Comparison of ENCODE assay signal across 8 mouse cellular contexts in the genomic region with DNA sequence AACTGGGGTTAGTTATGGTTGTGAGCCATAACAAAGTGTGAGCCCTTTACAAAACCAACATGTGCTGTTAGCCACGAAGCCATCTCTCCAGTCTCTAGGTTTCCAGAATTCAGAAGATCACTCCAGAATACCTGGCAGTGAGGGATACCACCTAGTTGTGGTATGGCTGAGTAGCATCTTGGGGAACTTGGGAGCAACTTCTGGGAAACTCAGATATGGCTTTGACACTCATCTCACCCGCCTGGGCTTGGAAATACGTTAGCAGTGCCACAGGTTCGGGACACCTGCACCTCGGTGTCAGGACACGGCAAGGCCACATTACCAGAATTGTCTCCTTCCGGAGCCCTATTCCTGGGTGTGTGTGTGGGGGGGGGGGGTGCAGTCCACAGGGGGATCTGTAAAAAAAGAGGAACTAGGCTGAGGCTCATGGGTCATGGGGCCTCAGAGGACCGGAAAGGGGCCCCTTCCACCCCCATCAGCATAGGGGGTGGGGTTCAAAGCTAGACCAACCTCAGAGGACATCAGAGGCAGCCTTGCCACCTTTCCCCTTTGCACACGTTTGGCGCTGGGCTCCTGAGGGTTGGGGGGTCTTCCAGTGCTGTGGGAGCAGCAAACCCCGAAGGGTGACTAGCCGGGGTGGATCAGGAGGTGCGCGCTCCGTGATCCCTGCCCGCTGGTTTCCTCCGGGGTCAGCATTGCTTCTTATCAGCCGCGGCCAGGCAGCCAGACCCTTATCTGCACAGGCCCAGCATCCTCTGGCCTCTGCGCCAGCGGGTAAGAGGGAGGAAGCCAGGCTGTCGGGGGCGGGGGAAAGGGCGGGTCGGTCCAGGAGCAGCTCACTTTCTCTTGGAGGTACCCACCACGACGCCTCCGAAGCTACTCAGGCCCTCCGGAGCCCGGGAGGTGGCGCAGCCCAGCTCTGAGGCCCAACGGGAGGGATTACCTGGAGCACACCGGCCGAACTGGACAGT. TPM values are rescaled to one million over a fixed set of nuclear protein-coding genes. Genes with fewer than 3 reads are reported as not detected.
DNase-seq lines count a peak whose midpoint lies in the region; ATAC-seq and TF ChIP-seq lines count a peak whose summit lies in the region.

A gene (plus strand): TSS at position 517 of the 971 bp plus-strand sequence.

- H3K9ac ChIP-seq in MEL (ENCODE audit: control insufficient read depth, low read depth, low read length, poor library complexity, severe bottlenecking), result peak within 1 kb of the TSS; percentile 98
- peak within 1 kb of the TSS; percentile 40 for H3K9ac ChIP-seq in intestine, embryonic 16.5 days (ENCODE audit: low read depth, low read length)
- peak within 1 kb of the TSS; percentile 38 for H3K9ac ChIP-seq in neural tube, embryonic 13.5 days

- WGBS in intestine, embryonic 16.5 days, result 12% methylated on average over 34 of the region's 34 CpGs
- 12% methylated on average over 34 of the region's 34 CpGs for WGBS in neural tube, embryonic 13.5 days

- no peaks in the 10 kb centered on the region for H3K27me3 ChIP-seq in MEL (ENCODE audit: control insufficient read depth in 1 of 2, insufficient read depth in 2 of 2, low read length in 2 of 2)
- H3K27me3 ChIP-seq in intestine, embryonic 16.5 days (replicated peaks; ENCODE audit: control insufficient read depth, insufficient read depth, low read length), result peaks cover 37% of the 10 kb centered on the region
- H3K27me3 ChIP-seq in neural tube, embryonic 13.5 days, result peaks cover 60% of the 10 kb centered on the region

- H3K36me3 ChIP-seq in MEL (ENCODE audit: control insufficient read depth in 1 of 2, insufficient read depth in 2 of 2, low read length in 2 of 2), result peaks cover 0 to 15% of the 10 kb centered on the region in 2 experiments; a peak in 2 of 4 replicates
- peaks cover 13% of the 10 kb centered on the region; the same call in 1 of the 2 replicates for H3K36me3 ChIP-seq in intestine, embryonic 16.5 days (ENCODE audit: control insufficient read depth, insufficient read depth, low read length)
- peaks cover 38% of the 10 kb centered on the region for H3K36me3 ChIP-seq in neural tube, embryonic 13.5 days

- peak within 1 kb of the TSS; percentile 98 for H3K27ac ChIP-seq in MEL (ENCODE audit: control insufficient read depth, low read depth, low read length)
- H3K27ac ChIP-seq in cortical plate, adult 2 months (ENCODE audit: insufficient read depth, low read length), result peak within 1 kb of the TSS; percentile 64
- peak within 1 kb of the TSS; percentile 37 for H3K27ac ChIP-seq in intestine, embryonic 16.5 days (ENCODE audit: low read length)
- peak within 1 kb of the TSS; percentile 53 for H3K27ac ChIP-seq in neural tube, embryonic 13.5 days (replicated peaks)

- TF ChIP-seq CTCF in MEL (IDR thresholded peaks at IDR 0.05 in 2 of 3, conservative IDR thresholded peaks at IDR 0.05 in 1 of 3; ENCODE audit: control insufficient read depth in 1 of 3, insufficient read depth in 1 of 3, low read depth in 2 of 3, low read length in 3 of 3, poor library complexity in 1 of 3, severe bottlenecking in 1 of 3), result peak in 2 of 3 experiments; percentile 43 to 50; a peak in 4 of 6 replicates
- TF ChIP-seq CTCF in cortical plate, adult 2 months (IDR thresholded peaks at IDR 0.05; ENCODE audit: extremely low read depth, insufficient read depth, low read length), result no peak

- peaks cover 32% of the 10 kb centered on the region for H3K79me2 ChIP-seq in MEL (ENCODE audit: control insufficient read depth, insufficient read depth, low read length, poor library complexity)

- H3K4me2 ChIP-seq in intestine, embryonic 16.5 days (ENCODE audit: low read depth, low read length), result peak within 1 kb of the TSS; percentile 30
- H3K4me2 ChIP-seq in neural tube, embryonic 13.5 days, result peak within 1 kb of the TSS; percentile 53

- peak within 1 kb of the TSS; percentile 83 to 98 for H3K4me3 ChIP-seq in MEL (ENCODE audit: control insufficient read depth in 1 of 2, insufficient read depth in 1 of 2, low read depth in 2 of 2, low read length in 2 of 2)
- H3K4me3 ChIP-seq in cortical plate, adult 2 months (ENCODE audit: insufficient read depth, low read length), result peak within 1 kb of the TSS; percentile 21
- H3K4me3 ChIP-seq in intestine, embryonic 16.5 days (ENCODE audit: low read length), result peak within 1 kb of the TSS; percentile 33
- peak within 1 kb of the TSS; percentile 14 for H3K4me3 ChIP-seq in neural tube, embryonic 13.5 days

- TF ChIP-seq EP300 in MEL (IDR thresholded peaks at IDR 0.05; ENCODE audit: low read depth in 1 of 2, low read length in 2 of 2), result peak; percentile 94 to 96

- H3K9me3 ChIP-seq in MEL (replicated peaks; ENCODE audit: insufficient read depth, low read length), result no peaks in the 10 kb centered on the region
- H3K9me3 ChIP-seq in intestine, embryonic 16.5 days (ENCODE audit: control insufficient read depth, low read length), result no peaks in the 10 kb centered on the region
- no peaks in the 10 kb centered on the region for H3K9me3 ChIP-seq in neural tube, embryonic 13.5 days

- peak; percentile 99 for DNase-seq in MEL (ENCODE audit: low read depth, low spot score)
- DNase-seq in heart, adult 18-20 months, result peak; percentile 78 to 92
- DNase-seq in lung, adult 18-20 months, result peak; percentile 88 to 90
- no peak for DNase-seq in ovary, adult 18-20 months (ENCODE audit: low spot score)
- no peak for DNase-seq in urinary bladder, postnatal 25 days (ENCODE audit: low spot score)

- no peak for TF ChIP-seq RAD21 in MEL (IDR thresholded peaks at IDR 0.05; ENCODE audit: low read depth, low read length)

- peak; percentile 86 to 96 for TF ChIP-seq POLR2A in MEL (IDR thresholded peaks at IDR 0.05; ENCODE audit: control insufficient read depth in 1 of 2, insufficient read depth in 1 of 2, low read depth in 1 of 2, low read length in 2 of 2, poor library complexity in 1 of 2)
- TF ChIP-seq POLR2A in cortical plate, adult 2 months (IDR thresholded peaks at IDR 0.05; ENCODE audit: extremely low read depth, insufficient read depth, low read length), result no peak

- peaks cover 6 to 24% of the 10 kb centered on the region in 2 experiments for H3K4me1 ChIP-seq in MEL (ENCODE audit: control insufficient read depth in 1 of 2, insufficient read depth in 2 of 2, low read length in 2 of 2)
- no peaks in the 10 kb centered on the region for H3K4me1 ChIP-seq in cortical plate, adult 2 months (ENCODE audit: control insufficient read depth, insufficient read depth, low read length)
- peaks cover 21% of the 10 kb centered on the region for H3K4me1 ChIP-seq in intestine, embryonic 16.5 days (ENCODE audit: control insufficient read depth, insufficient read depth, low read length)
- H3K4me1 ChIP-seq in neural tube, embryonic 13.5 days (replicated peaks), result peaks cover 28% of the 10 kb centered on the region

- ATAC-seq in intestine, embryonic 16.5 days, result peak; percentile 73
- ATAC-seq in neural tube, embryonic 13.5 days (ENCODE audit: low read depth), result no peak

TF ChIP-seq in MEL, 35 proteins besides CTCF, POLR2A, EP300 and RAD21 (continues in another document):
- peak; percentile 55 for TF ChIP-seq MYB (IDR thresholded peaks at IDR 0.05; ENCODE audit: low read depth, low read length)
- peak; percentile 34; the same call in 1 of the 2 replicates for TF ChIP-seq USF1 (IDR thresholded peaks at IDR 0.05; ENCODE audit: low read depth, low read length)
- peak; percentile 99 for TF ChIP-seq TCF12 (IDR thresholded peaks at IDR 0.05; ENCODE audit: low read depth, low read length)
- peak; percentile 100 for TF ChIP-seq TAL1 (IDR thresholded peaks at IDR 0.05; ENCODE audit: low read length)
- peak; percentile 97 for TF ChIP-seq GATA1 (IDR thresholded peaks at IDR 0.05; ENCODE audit: low read depth, low read length)
- peak; percentile 58; the same call in 1 of the 2 replicates for TF ChIP-seq ELF1 (IDR thresholded peaks at IDR 0.05; ENCODE audit: low read depth, low read length)
- no peak for TF ChIP-seq GABPA (IDR thresholded peaks at IDR 0.05; ENCODE audit: low read depth, low read length)
- TF ChIP-seq JUND (IDR thresholded peaks at IDR 0.05; ENCODE audit: low read depth, low read length), result no peak
- TF ChIP-seq POLR2AphosphoS2 (IDR thresholded peaks at IDR 0.05; ENCODE audit: low read length), result peak; percentile 94
- TF ChIP-seq HCFC1 (IDR thresholded peaks at IDR 0.05; ENCODE audit: low read depth, low read length), result 0 out of 2 replicates have a peak, but pooled peaks have one; percentile 13
- peak; percentile 91 for TF ChIP-seq ZMIZ1 (IDR thresholded peaks at IDR 0.05; ENCODE audit: low read depth, low read length)
- TF ChIP-seq KAT2A (conservative IDR thresholded peaks at IDR 0.05; ENCODE audit: low read depth, low read length), result no peak; the same call in 1 of the 2 replicates
- peak; percentile 27; the same call in 1 of the 2 replicates for TF ChIP-seq MAFK (IDR thresholded peaks at IDR 0.05; ENCODE audit: borderline replicate concordance, low read depth, low read length)
- TF ChIP-seq MEF2A (IDR thresholded peaks at IDR 0.05; ENCODE audit: extremely low read depth, insufficient replicate concordance, low read depth, low read length, poor library complexity, severe bottlenecking), result peak; percentile 71; the same call in 1 of the 2 replicates
- peak; percentile 33; the same call in 1 of the 2 replicates for TF ChIP-seq NRF1 (IDR thresholded peaks at IDR 0.05; ENCODE audit: insufficient read depth, low read depth, low read length, poor library complexity, severe bottlenecking)
- TF ChIP-seq ZNF384 (IDR thresholded peaks at IDR 0.05; ENCODE audit: low read depth, low read length), result peak; percentile 26; the same call in 1 of the 2 replicates
- peak; percentile 86; the same call in 1 of the 2 replicates for TF ChIP-seq UBTF (IDR thresholded peaks at IDR 0.05; ENCODE audit: borderline replicate concordance, insufficient read depth, low read depth, low read length)
- peak; percentile 13; the same call in 1 of the 2 replicates for TF ChIP-seq BHLHE40 (IDR thresholded peaks at IDR 0.05; ENCODE audit: borderline replicate concordance, low read depth, low read length)
- TF ChIP-seq RCOR1 (IDR thresholded peaks at IDR 0.05; ENCODE audit: low read depth, low read length), result peak; percentile 84
- TF ChIP-seq SMC3 (IDR thresholded peaks at IDR 0.05; ENCODE audit: low read depth, low read length), result peak; percentile 49
- no peak for TF ChIP-seq ZKSCAN1 (IDR thresholded peaks at IDR 0.05; ENCODE audit: low read depth, low read length)
- peak; percentile 74; the same call in 1 of the 2 replicates for TF ChIP-seq POLR2AphosphoS5 (IDR thresholded peaks at IDR 0.05; ENCODE audit: borderline replicate concordance, low read depth, low read length)

RNA-seq across cellular contexts. Expression of the gene that starts here (rescaled TPM):
- 75.5 and 88.7 TPM in 2 replicates for total RNA-seq in MEL (2012; rRNA removed)
- polyA plus RNA-seq in MEL (2012; ENCODE audit: insufficient read depth in 1 of 2, insufficient read length in 2 of 2, low read depth in 1 of 2, low replicate concordance in 2 of 2, missing spikeins in 1 of 2), result 100 to 1,000 TPM; 136 to 149 TPM
- polyA plus RNA-seq in cortical plate, adult 2 months (2012; rRNA removed), result 3.3 and 3.4 TPM in 2 replicates
- total RNA-seq in heart, adult 18-20 months (2021), result 1 to 10 TPM; 3.1 to 4.4 TPM
- polyA plus RNA-seq in intestine, embryonic 16.5 days (2015; fragmentation: Nextera tagmentation; extraction: Ambion mirVana), result 4.9 and 5.0 TPM in 2 replicates
- 2.8 and 3.6 TPM in 2 replicates for polyA plus RNA-seq in neural tube, embryonic 13.5 days (2015; fragmentation: Nextera tagmentation; extraction: Ambion mirVana)

Comparison
In these comparisons a context has a peak if more than half of its experiments do, and no peak if none do; other contexts are left out.
1. RNA of the gene that starts here (total RNA-seq): 75.5 to 88.7 TPM in MEL; 3.1 to 4.4 TPM in heart, adult 18-20 months; every median in the first group is over 10 times any median in the second.
2. RNA of the gene that starts here (polyA plus RNA-seq): 136 to 149 TPM in MEL; 4.9 to 5.0 TPM in intestine, embryonic 16.5 days, 2.8 to 3.6 TPM in neural tube, embryonic 13.5 days and 3.3 to 3.4 TPM in cortical plate, adult 2 months; every median in the first group is over 10 times any median in the second.
3. DNase-seq: peak in MEL (single experiment), heart, adult 18-20 months (2 of 2) and lung, adult 18-20 months (2 of 2); none in ovary, adult 18-20 months (single experiment) and urinary bladder, postnatal 25 days (single experiment).
4. H3K27ac ChIP-seq: peak in every context shown above with its lines; median percentile 98 in MEL; 64 in cortical plate, adult 2 months; 53 in neural tube, embryonic 13.5 days; 37 in intestine, embryonic 16.5 days.
5. H3K4me3 ChIP-seq: peak in every context shown above with its lines; median percentile 90 in MEL; 33 in intestine, embryonic 16.5 days; 21 in cortical plate, adult 2 months; 14 in neural tube, embryonic 13.5 days.
6. H3K9ac ChIP-seq: peak in every context shown above with its lines; median percentile 98 in MEL; 40 in intestine, embryonic 16.5 days; 38 in neural tube, embryonic 13.5 days.